In the genomic region with DNA sequence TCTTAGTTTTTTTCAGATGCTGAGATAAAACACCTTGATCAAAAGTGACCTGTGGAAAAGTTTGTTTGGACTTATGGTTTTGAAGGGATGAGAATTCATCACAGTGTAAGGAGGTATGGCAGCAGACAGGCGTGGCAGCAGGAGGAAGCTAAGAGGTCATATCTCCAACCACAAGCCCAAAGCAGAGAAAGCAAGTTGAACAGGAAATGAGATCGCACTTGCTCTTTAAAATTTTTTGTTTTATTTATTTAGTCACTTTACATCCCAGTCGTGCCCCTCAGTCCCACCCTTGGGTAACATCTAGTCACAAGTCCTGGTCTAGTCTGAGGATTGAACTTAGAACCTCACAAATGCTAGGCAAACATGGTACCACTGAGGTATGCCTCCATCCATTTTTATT, we compare ENCODE assay signal across 28 mouse cellular contexts. TPM values are rescaled to one million over a fixed set of nuclear protein-coding genes. Genes with fewer than 3 reads are reported as not detected.
A peak's percentile ranks its signal among the peaks of the same experiment; 100 is the strongest.
DNase-seq lines count a peak whose midpoint lies in the region; ATAC-seq and TF ChIP-seq lines count a peak whose summit lies in the region.
"Had no signal": no experiment of that assay in that cellular context is flagged by ENCODE, and none has a peak within 500 bp of the region (broad histone marks: within the 10 kb centered on the region; RNA-seq: fewer than 3 reads in every experiment).

No protein-coding gene starts in this region.

- H3K4me2 ChIP-seq in hindbrain, postnatal 0 days (ENCODE audit: low read depth, low read length), result no peak overlapping the region
- H3K4me2 ChIP-seq: embryonic facial prominence, embryonic 13.5 days; forebrain, embryonic 15.5 days; hindbrain, embryonic 12.5 days; liver, embryonic 12.5 days; midbrain, embryonic 12.5 days; neural tube, embryonic 15.5 days; stomach, embryonic 15.5 days had no signal

- peaks cover 26% of the 10 kb centered on the region for H3K79me2 ChIP-seq in macrophage (ENCODE audit: inconsistent target)

- peak overlapping the region; percentile 50; the same call in 1 of the 2 replicates for H3K27ac ChIP-seq in bone marrow macrophage, adult 2 months (ENCODE audit: insufficient read depth, low read depth, low read length)
- H3K27ac ChIP-seq in macrophage, result peak overlapping the region; percentile 8; the same call in 1 of the 2 replicates
- H3K27ac ChIP-seq in hindbrain, postnatal 0 days, result no peak overlapping the region
- H3K27ac ChIP-seq: embryonic facial prominence, embryonic 13.5 days; forebrain, embryonic 10.5 days; forebrain, embryonic 15.5 days; hindbrain, embryonic 12.5 days; liver, embryonic 12.5 days; midbrain, embryonic 12.5 days; neural tube, embryonic 15.5 days; stomach, embryonic 15.5 days had no signal

- no peak overlapping the region for H3K9ac ChIP-seq in hindbrain, postnatal 0 days (replicated peaks; ENCODE audit: low read length)
- H3K9ac ChIP-seq: embryonic facial prominence, embryonic 13.5 days; forebrain, embryonic 15.5 days; hindbrain, embryonic 12.5 days; liver, embryonic 12.5 days; liver, postnatal 0 days; midbrain, embryonic 12.5 days; neural tube, embryonic 15.5 days; stomach, embryonic 15.5 days had no signal

- H3K4me3 ChIP-seq in bone marrow macrophage, adult 2 months (ENCODE audit: insufficient read depth, low read length), result no peak overlapping the region
- H3K4me3 ChIP-seq in macrophage (ENCODE audit: inconsistent target), result no peak overlapping the region
- no peak overlapping the region for H3K4me3 ChIP-seq in hindbrain, postnatal 0 days (ENCODE audit: low read length)
- H3K4me3 ChIP-seq: embryonic facial prominence, embryonic 13.5 days; forebrain, embryonic 10.5 days; forebrain, embryonic 15.5 days; hindbrain, embryonic 12.5 days; liver, embryonic 12.5 days; midbrain, embryonic 12.5 days; neural tube, embryonic 15.5 days; stomach, embryonic 15.5 days had no signal

- no peak for TF ChIP-seq CTCF in bone marrow macrophage, adult 2 months (IDR thresholded peaks at IDR 0.05; ENCODE audit: low read depth, low read length)
- TF ChIP-seq CTCF in hindbrain, postnatal 0 days (IDR thresholded peaks at IDR 0.05; ENCODE audit: low read depth), result no peak

- peaks cover 28% of the 10 kb centered on the region for H3K4me1 ChIP-seq in bone marrow macrophage, adult 2 months (ENCODE audit: control insufficient read depth, insufficient read depth, low read length)
- H3K4me1 ChIP-seq in hindbrain, postnatal 0 days (ENCODE audit: insufficient read depth, low read length), result no peaks in the 10 kb centered on the region
- H3K4me1 ChIP-seq: embryonic facial prominence, embryonic 13.5 days; forebrain, embryonic 10.5 days; forebrain, embryonic 15.5 days; hindbrain, embryonic 12.5 days; liver, embryonic 12.5 days; midbrain, embryonic 12.5 days; neural tube, embryonic 15.5 days; stomach, embryonic 15.5 days had no signal

- DNase-seq in frontal cortex, postnatal 36 days (ENCODE audit: low spot score in 2 of 2), result no peak
- DNase-seq in retina, embryonic 14.5 days (ENCODE audit: low spot score), result no peak
- no peak for DNase-seq in layer of hippocampus, adult 9-10 months (ENCODE audit: low spot score)
- DNase-seq in hindbrain, postnatal 0 days (ENCODE audit: low spot score), result no peak
- DNase-seq: adrenal gland, postnatal 10 days; cerebellum, adult 11-12 months; cerebellum, adult 9-11 months; heart, postnatal 14 days; kidney, adult 11 months; kidney, postnatal 4 days; layer of hippocampus, postnatal 36 days; left cerebral cortex, postnatal 4 days; liver, postnatal 0 days; right cerebral cortex, postnatal 4 days had no signal

- H3K9me3 ChIP-seq in hindbrain, postnatal 0 days (ENCODE audit: low read length), result no peaks in the 10 kb centered on the region
- H3K9me3 ChIP-seq: embryonic facial prominence, embryonic 13.5 days; forebrain, embryonic 10.5 days; forebrain, embryonic 15.5 days; hindbrain, embryonic 12.5 days; liver, embryonic 12.5 days; midbrain, embryonic 12.5 days; neural tube, embryonic 15.5 days; stomach, embryonic 15.5 days had no signal

- H3K27me3 ChIP-seq in hindbrain, postnatal 0 days (ENCODE audit: insufficient read depth, low read length), result no peaks in the 10 kb centered on the region
- H3K27me3 ChIP-seq: embryonic facial prominence, embryonic 13.5 days; forebrain, embryonic 15.5 days; hindbrain, embryonic 12.5 days; liver, embryonic 12.5 days; midbrain, embryonic 12.5 days; neural tube, embryonic 15.5 days; stomach, embryonic 15.5 days had no signal

- 23% methylated on average over 3 of the region's 3 CpGs for WGBS in macrophage (ENCODE audit: missing documents)
- 76% methylated on average over 3 of the region's 3 CpGs for WGBS in hindbrain, postnatal 0 days

- no peaks in the 10 kb centered on the region for H3K36me3 ChIP-seq in macrophage (ENCODE audit: inconsistent target)
- no peaks in the 10 kb centered on the region for H3K36me3 ChIP-seq in hindbrain, postnatal 0 days (ENCODE audit: insufficient read depth, low read length)
- H3K36me3 ChIP-seq: embryonic facial prominence, embryonic 13.5 days; forebrain, embryonic 10.5 days; forebrain, embryonic 15.5 days; hindbrain, embryonic 12.5 days; liver, embryonic 12.5 days; midbrain, embryonic 12.5 days; neural tube, embryonic 15.5 days; stomach, embryonic 15.5 days had no signal

- peak; percentile 68 for ATAC-seq in CD4-positive, CD25-positive, alpha-beta regulatory T cell, adult 4 months
- peak; percentile 33; the same call in 1 of the 2 replicates for ATAC-seq in neutrophil, adult 5-6 weeks (ENCODE audit: extremely low read depth, insufficient number of reproducible peaks, low FRiP score, poor library complexity, severe bottlenecking)
- ATAC-seq in hindbrain, postnatal 0 days, result no peak
- ATAC-seq: forebrain, embryonic 15.5 days; liver, embryonic 12.5 days; liver, postnatal 0 days had no signal

- no peak for TF ChIP-seq POLR2A in bone marrow macrophage, adult 2 months (IDR thresholded peaks at IDR 0.05; ENCODE audit: borderline replicate concordance, low read depth, low read length)

RNA-seq across cellular contexts. Expression of gene 5430427O19Rik, which starts 2.1 kb away (rescaled TPM):
- polyA plus RNA-seq in CD4-positive, CD25-positive, alpha-beta regulatory T cell, adult 4 months (2017; shearing (Covaris generic)), result 1 to 10 TPM; 1.5 to 1.6 TPM
- polyA plus RNA-seq in bone marrow macrophage, adult 2 months (2012; ENCODE audit: insufficient read depth, insufficient read length, missing spikeins), result 21.2 and 22.1 TPM in 2 replicates
- total RNA-seq in macrophage (2018; cell fraction: chromatin; rRNA removed), result 100 to 1,000 TPM in 2 of 26 experiments, 10 to 100 TPM in 24; 13.2 to 131 (median 44.1) TPM
- total RNA-seq in macrophage (2018; cell fraction: cytosol; rRNA removed), result 10 to 100 TPM; 12.9 to 43.4 (median 21.3) TPM
- total RNA-seq in macrophage (2018; cell fraction: nucleus; rRNA removed), result 100 to 1,000 TPM in 2 of 26 experiments, 10 to 100 TPM in 24; 26.1 to 109 (median 45.8) TPM
- polyA plus RNA-seq in macrophage (2018), result 9.2 to 17.1 TPM (median 15.3 TPM) in 3 replicates
- 44.2 and 53.4 TPM in 2 replicates for total RNA-seq in neutrophil, adult 5-6 weeks (2017)
- total RNA-seq in hindbrain, postnatal 0 days (2014; rRNA removed), result not detected in 2 replicates
- polyA plus RNA-seq in hindbrain, postnatal 0 days (2015; fragmentation: Nextera tagmentation; extraction: Ambion mirVana), result 0.08 TPM in 1 of 2 replicates, not detected in the other
- polyA plus RNA-seq: C2C12; heart, embryonic 14.5 days; hindbrain, embryonic 12.5 days; midbrain, embryonic 12.5 days had no signal
